Mouse (Mus musculus): ENCODE results near the gene Suclg2.
"Not testable (repeated sequence)": the region's sequence is repeated elsewhere in the genome, so short reads cannot be mapped to it uniquely, and the experiment has no call there.

Suclg2 gene

DNA sequence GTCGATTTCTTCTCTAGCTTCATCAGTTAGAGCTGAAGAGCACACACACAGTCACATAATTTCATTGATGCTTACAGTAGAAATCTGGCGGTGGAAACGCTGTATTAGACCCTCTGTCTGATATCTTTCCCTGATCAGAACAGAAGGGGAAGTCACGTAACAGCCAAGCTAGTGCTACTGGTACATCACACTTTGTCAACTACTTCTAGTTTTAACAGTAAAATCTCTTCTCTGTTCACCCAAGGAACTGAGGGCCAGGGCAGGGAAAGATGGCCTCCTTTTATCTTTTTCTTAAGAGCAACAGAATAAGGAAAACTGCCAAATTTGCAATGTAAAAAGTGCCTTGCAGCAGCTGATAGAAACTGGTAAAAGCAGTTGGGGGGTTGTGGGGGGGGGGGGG is 97.8 kb downstream of the Suclg2 start:
- DNase-seq (ENCODE audit: low read depth) = no peak

DNA sequence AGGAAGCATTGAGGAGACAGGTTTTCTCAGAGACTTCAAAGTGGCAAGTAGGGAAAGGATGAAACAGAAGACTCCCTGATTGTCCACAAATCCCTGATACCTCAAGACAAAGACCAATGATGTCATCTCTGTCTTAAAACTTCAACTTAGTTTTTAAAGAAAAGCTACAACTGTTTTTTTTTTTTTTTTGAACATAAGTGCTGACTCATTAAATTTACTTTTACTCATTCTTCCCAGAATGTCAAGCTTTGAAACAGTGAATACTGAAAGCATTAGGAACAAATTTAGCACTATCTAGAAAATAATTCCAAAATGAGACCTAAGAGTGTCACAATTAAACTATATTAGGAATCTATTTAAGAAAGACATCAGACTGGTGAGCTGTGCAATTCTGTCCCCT is 98.8 kb downstream of the Suclg2 start:
- DNase-seq (ENCODE audit: low read depth) = no peak

GRCm38 (mm10) chr6:95618434-95618833 is 100.2 kb downstream of the Suclg2 start:
- DNase-seq (ENCODE audit: low read depth) = no peak

GRCm38 (mm10) chr6:95613228-95613627 is 105.4 kb downstream of the Suclg2 start:
- DNase-seq (ENCODE audit: low read depth) = no peak

DNA sequence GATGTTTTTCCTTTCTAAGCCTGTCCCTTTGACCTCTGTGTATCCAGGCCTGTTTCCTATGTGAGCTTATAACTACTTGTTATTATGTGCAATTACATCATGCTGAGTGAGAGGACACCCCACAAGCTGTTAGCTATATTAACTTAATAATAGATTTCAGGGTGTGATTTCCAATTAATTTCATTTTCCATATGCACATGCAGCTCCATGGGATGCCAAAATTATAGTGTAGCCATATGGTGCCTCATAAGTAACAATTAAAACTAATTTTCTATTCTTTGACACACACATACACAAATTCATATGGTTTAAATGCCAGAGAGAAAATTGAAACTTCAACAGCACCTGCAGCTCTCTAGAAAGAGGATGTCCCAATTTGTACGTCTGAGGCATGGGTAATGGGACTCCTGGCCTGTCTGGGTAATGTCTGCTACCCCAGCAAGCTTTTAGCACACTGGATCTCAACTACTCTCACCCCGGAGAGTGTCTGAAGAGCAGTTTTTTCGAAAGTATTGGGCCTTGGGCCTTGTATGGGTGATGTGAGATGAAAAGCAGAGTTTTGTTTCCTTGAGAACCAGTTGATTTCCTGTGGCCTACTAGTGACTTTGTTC is 106.1 kb downstream of the Suclg2 start:
- no peak for DNase-seq (ENCODE audit: low read depth)

DNA sequence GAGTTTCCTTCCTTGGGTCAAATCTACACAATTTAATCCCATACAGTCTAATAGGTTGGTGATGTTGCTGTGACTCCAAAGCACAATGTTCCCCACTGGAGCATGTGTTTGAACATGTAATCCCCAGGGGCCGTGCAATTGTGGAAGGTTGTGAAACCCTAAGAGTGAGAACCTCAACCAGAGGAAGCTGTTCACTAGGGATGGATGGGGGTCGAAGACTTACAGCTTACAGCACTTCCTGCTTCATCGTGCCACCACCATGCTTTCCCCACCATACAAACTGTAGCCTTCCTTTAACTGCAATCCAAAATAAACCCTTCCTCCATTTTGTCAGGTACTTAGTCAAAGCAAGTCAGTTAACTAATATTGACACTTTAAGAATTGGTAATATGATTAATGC is 107.5 kb downstream of the Suclg2 start:
- DNase-seq (ENCODE audit: low read depth) = no peak

DNA sequence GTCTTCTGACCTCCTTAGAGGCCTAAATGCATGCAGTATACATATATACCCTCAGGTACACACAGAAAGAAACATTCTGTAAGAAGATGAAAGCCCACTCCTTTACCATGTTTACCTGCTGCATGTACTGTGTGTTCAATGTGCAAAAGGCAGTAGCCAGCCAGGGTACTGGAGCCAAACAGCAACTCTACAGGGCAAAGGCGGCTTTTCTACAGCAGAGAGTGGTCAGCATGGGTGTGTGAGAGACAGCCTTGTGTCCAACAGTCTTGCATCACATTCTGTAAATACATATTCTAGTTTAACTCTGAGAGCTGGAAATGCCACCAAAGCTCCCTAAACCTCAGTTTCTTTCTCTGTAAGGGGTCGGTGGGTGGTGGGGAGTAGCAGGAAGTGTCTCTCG is 110.5 kb downstream of the Suclg2 start:
- DNase-seq (ENCODE audit: low read depth) = no peak

- DNase-seq (ENCODE audit: low read depth) = not testable (repeated sequence)
These were observed 117.9 kb downstream of the Suclg2 start for GRCm38 (mm10) chr6:95600731-95601130.

- no peak for DNase-seq (ENCODE audit: low read depth)
These were observed 121.5 kb downstream of the Suclg2 start for GRCm38 (mm10) chr6:95596766-95597750.

- DNase-seq (ENCODE audit: low read depth) = no peak
These were observed 122.7 kb downstream of the Suclg2 start for GRCm38 (mm10) chr6:95595852-95596251.

DNA sequence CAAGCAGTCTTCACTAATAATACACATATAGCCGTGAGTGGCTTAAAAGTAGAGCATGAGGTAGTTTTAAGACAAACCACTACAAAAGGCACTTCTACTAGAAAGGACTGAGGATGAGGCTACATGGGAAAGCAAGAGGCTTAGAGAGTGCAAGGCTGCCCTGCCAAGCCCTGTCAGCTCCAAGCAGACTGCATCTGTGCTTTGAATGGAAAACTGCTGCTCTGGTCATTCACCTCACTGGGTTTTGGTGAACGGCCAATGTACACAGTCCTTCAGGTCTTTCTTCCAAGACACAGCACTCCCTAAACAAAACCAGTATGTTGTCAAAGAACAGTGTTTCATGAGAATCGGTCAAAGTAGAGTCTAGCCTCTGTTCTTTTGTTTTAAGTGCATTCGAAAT is 124.4 kb downstream of the Suclg2 start:
- no peak for DNase-seq (ENCODE audit: low read depth)

- no peak for DNase-seq (ENCODE audit: low read depth)
These were observed 126.2 kb downstream of the Suclg2 start for GRCm38 (mm10) chr6:95592396-95592795.

- no peak for DNase-seq (ENCODE audit: low read depth)
These were observed 128.1 kb downstream of the Suclg2 start for GRCm38 (mm10) chr6:95590463-95590862.

DNA sequence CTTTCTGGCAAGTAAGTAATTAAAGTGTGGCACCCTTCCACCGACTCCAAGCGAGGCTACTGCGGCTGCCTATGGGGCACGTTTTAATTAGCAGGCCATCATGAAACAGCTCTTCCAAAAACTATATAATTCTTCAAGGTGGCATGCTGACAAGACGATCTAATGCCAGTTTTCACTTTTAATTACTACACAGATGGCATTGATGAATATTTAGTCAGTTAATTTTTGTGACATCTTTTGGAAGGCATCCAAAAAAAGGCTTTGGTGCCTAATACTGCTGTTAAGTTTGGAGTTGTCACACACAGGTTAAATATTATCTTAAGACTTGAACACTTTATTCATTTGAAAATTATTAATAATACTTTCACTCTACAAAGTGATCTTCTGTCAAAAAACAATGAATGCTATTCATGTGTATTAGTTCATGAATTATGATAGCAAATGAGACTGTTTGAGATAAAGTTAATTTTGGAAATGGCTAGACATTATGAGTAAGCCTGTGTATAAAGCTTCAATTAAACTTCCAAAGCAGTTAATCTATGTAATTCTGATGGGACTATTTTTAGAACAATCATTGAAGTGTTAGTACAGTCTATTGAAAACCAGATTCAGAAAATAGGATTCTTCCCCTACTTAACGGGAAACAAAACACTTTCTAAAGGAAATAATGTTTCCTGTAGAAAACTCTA is 131.3 kb downstream of the Suclg2 start:
- no peak for DNase-seq (ENCODE audit: low read depth)

- no peak for DNase-seq (ENCODE audit: low read depth)
These were observed 136.7 kb downstream of the Suclg2 start for GRCm38 (mm10) chr6:95581893-95582292.

DNA sequence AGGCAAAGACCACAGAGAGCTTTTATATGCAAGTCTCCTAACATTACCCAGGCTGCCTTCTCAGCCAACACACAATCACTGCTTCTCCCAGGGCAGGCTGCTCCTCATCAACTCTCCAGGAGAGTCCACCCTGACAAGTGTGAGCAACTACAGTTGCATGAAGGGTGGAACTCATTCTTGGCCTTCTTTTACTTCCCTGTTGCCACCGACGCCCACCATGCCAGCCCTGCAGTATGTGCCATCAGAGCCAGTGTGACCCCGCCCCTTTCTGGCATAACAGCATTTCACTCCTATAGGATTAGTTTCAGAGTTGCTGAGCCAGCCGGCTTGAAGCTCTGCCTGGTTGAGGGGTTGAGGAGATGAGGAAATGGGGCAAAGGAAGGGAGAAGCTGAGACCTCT is 138.8 kb downstream of the Suclg2 start:
- DNase-seq (ENCODE audit: low read depth) = no peak

DNA sequence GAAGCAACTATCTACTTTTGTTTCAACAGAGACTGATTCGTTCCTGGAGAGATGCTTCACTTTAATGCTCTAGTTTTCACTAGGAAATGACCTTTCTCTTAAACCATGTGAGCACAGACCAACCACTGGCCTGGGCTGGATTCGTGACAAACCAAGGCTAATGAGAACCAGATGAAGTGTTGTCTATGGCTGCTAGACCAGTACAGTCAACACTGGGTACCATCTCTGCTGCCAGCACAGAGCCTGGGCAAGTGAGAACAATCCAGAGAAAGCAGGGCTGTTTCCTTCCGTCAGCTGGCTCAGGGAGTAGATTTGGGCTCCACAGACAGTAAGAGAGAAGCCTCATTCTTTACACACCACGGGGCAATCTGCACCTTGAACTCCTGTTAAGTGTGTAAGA is 143.1 kb downstream of the Suclg2 start:
- DNase-seq (ENCODE audit: low read depth) = no peak

DNA sequence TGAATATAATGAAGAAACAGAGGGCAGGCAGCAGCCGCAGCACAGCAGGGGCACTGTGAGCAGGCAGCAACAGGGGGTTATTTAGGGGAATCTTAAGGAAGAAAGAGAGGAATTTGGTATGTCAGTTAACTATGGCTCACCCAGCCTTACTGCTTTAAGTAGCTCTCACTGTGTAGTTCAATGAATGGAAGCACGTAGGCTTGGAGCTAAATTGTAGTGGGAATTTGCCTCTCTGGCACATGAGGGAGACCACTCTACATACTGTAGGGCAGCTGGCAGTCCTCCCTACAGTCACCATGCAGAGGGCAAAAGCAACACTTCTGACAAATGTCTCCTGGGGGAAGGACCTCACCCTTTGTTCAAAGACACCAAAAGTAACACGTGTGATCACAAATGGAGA is 143.7 kb downstream of the Suclg2 start:
- DNase-seq (ENCODE audit: low read depth) = no peak

- no peak for DNase-seq (ENCODE audit: low read depth)
These were observed 144.2 kb downstream of the Suclg2 start for GRCm38 (mm10) chr6:95574389-95574788.

- no peak for DNase-seq (ENCODE audit: low read depth)
These were observed 145.4 kb downstream of the Suclg2 start for GRCm38 (mm10) chr6:95573035-95573759.

GRCm38 (mm10) chr6:95571620-95572019 is 147.0 kb downstream of the Suclg2 start:
- DNase-seq (ENCODE audit: low read depth) = no peak

DNA sequence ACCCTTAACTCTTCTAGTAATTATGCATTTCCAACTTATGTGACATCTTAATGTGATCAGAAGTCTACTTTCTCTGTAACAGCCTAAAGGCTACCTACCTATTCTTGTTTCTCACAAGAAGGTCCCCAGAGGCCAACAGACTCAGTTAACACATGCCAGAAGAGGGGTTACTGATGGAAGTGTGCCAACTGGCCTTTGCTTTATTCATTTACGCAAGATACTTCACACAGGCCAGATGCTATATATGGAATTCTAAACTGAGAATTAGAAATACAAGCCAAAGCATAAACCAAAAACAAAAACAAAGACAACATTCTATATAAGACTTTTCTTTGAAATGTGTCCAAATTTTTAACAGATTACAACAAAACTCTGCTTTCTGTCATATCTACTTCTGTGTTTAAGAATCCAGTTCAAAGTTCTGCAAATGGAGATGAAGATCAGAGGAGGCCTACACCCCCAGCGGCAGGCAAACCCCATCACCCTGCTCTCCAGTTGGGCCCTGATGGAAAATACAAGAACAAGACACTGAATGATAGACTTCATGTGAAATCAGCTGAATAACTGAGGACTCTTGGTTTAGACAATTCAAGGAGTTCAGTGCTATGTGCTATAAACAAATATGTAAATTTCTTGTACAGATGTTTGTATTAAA is 155.1 kb downstream of the Suclg2 start:
- no peak for DNase-seq (ENCODE audit: low read depth)
